Mouse (Mus musculus) right cerebral cortex, adult 2 months (tissue): Measurements from ENCODE around the gene Olfr202.
"Not testable (repeated sequence)": the region's sequence is repeated elsewhere in the genome, so short reads cannot be mapped to it uniquely, and the experiment has no call there.

ENCODE experiments used
- DNase-seq, 2 experiments: peaks; one replicate each; pipeline ENCODE4 v3.0.0; 2021 to 2022; ENCODE audit warnings: low spot score in 2 of 2

Gene Olfr202

GRCm38 (mm10) chr16:59286693-59287092 lies at the start of gene Olfr202:
Gene Olfr202, minus strand, starts transcription at chr16:59286793.
- no peak for DNase-seq

DNA sequence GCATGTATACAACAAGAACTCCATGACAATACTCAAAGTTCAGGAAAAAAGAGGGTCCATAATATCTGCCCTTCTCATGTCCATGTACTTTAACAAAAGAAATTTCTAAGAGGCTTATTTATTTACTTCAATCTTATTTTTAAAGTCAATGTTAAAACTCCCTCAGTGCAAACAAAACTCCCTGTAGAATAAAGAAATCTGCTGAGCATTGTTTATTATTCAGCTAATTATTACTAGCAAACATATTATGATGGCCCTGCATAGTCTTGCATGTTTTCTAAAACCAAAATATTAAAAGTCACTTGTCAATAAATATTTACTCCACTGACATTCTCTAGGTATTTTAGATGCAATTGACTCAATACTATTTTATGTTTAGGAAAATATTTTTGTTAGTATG lies 44.4 kb upstream of the Olfr202 start, which contains the start of gene Olfr205:
Olfr205 (minus strand) TSS at position 101 of the 400 bp plus-strand sequence.
- no peak for DNase-seq

DNA sequence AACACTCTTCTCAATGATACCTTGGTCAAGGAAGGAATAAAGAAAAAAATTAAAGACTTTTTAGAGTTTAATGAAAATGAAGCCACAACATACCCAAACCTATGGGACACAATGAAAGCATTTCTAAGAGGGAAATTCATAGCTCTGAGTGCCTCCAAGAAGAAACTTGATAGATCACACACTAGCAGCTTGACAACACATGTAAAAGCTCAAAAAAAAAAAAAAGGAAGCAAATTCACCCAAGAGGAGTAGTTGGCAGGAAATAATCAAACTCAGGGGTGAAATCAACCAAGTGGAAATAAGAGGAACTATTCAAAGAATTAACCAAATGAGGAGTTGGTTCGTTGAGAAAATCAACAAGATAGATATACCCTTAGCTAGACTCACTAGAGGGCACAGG lies 36.7 kb upstream of the Olfr202 start:
- DNase-seq = not testable (repeated sequence)

DNA sequence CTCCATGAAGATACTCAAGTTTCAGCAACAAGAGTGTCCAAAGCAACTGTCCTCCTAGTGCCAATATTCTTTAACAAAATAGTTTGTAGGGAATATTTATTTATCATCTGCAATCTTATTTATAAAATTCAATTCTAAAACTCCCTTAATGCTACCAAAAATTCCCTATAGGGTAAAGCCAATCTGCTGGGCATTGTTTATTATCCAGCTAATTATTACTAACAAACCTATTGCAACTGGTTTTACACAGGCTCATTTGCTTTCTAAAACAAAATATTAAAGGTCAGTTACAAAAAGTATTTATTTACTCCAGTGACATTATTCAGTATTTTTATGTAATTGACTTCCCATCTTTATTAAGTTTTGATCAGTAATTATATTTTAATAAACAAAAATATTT lies 31.6 kb upstream of the Olfr202 start, which contains the start of gene Olfr204:
Olfr204 (minus strand) TSS at position 101 of the 400 bp plus-strand sequence.
- DNase-seq = no peak

DNA sequence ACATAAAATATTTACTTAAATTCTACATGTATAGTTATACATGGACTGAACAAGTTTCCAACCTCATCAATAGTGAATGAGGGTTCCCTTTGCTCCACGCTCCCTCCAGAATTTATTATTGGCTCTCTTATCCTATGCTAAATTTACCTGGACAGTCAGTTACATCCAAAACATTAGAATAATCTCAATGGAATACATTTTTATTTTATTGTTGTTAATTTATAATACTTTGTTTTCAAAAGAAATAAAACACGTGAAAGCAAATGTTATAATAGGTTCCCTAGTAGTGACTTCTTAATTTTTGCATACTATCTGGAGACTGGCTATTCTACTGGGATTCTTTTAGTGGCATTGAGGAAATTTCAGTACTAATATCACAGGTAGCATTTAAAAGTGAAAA lies 12.0 kb upstream of the Olfr202 start, which contains the start of gene Olfr203:
Olfr203 (plus strand) TSS at position 301 of the 400 bp plus-strand sequence.
- DNase-seq = no peak

- DNase-seq = not testable (repeated sequence)
These were observed 983 bp upstream of the Olfr202 start for GRCm38 (mm10) chr16:59287576-59287975.

- DNase-seq = no peak
These were observed 3.1 kb downstream of the Olfr202 start for GRCm38 (mm10) chr16:59283476-59283875.

DNA sequence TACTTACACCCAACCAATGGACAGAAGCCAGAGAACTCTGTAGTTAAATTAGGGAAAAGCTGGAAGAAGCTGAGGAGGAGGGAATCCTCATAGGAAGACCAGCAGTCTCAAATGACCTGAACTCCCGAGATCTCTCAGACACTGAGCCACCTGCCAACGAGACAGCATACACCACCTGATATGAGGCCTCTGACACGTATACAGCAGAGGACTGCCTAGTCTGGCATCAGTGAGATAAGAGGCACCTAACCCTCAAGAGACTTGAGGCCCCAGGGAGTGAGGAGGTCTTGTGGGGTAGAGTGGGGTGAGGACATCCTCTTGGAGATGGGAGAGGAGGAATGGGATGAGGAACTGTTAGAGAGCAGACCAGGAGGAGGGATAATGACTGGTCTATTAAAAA lies 6.1 kb downstream of the Olfr202 start:
- DNase-seq = no peak

DNA sequence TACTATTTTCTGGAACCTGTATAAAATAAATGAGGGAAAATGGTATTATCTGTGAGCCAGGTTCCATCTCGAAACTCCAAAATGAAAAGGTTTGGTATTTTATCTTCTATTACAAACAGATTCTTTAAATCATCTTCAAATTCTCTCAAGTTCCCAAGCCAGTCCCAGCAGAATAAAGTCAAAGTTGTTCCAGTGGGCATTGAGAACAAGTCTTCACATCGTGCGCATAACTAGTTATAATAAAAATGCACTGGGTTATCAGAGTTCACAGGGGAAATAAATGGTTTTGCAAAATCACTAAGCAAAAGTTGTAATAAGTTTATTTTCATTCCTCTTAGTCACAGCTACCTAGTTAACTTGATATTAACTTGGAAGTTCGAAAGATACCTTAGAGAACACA lies 14.1 kb downstream of the Olfr202 start, which contains the start of gene Olfr201:
Olfr201 (minus strand) TSS at position 101 of the 400 bp plus-strand sequence.
- not testable (repeated sequence) for DNase-seq

DNA sequence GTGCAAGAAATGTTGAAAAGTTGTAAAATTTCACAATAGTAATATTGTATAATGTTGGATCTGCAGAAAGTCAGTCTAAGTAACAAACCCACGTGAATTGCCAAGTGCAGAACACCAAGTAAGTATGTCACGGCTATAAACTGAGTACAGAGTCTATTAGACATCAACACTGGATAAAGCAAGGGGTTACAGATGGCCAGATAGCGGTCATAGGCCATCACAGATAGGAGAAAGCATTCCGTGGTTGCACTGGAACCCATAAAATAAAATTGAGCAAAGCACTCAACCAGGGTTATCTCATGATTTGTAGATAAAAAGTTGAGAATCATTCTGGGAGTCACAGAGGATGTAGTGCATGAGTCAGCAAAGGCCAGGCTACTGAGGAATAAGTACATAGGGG lies 17.5 kb downstream of the Olfr202 start:
- DNase-seq = not testable (repeated sequence)

DNA sequence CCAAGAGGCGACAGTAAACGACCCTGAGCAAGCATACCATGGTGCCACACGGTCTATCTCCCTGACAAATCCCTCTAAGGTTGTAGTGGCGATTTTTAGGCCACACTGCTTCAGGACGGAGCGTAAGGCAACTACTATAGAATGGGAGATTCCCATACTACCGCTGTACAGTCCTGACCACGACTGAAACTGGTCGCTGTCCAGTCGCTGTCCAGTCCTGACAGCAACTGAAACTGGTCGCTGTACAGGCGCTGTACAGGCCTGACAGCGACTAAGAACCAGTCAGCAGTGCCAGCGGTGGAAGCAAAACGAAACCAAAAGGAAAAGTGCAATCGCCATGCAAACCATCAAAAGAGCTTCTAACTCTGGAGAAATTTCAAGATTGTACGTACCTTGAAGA lies 36.9 kb downstream of the Olfr202 start:
- no peak for DNase-seq
